Mouse (Mus musculus): Measurements from ENCODE around the gene Sar1a. TPM values are rescaled to one million over a fixed set of nuclear protein-coding genes. Genes with fewer than 3 reads are reported as not detected.

Gene Sar1a
- polyA plus RNA-seq (2014; fragmentation: Nextera tagmentation; extraction: Ambion mirVana), result 209 and 237 TPM in 2 replicates

DNA sequence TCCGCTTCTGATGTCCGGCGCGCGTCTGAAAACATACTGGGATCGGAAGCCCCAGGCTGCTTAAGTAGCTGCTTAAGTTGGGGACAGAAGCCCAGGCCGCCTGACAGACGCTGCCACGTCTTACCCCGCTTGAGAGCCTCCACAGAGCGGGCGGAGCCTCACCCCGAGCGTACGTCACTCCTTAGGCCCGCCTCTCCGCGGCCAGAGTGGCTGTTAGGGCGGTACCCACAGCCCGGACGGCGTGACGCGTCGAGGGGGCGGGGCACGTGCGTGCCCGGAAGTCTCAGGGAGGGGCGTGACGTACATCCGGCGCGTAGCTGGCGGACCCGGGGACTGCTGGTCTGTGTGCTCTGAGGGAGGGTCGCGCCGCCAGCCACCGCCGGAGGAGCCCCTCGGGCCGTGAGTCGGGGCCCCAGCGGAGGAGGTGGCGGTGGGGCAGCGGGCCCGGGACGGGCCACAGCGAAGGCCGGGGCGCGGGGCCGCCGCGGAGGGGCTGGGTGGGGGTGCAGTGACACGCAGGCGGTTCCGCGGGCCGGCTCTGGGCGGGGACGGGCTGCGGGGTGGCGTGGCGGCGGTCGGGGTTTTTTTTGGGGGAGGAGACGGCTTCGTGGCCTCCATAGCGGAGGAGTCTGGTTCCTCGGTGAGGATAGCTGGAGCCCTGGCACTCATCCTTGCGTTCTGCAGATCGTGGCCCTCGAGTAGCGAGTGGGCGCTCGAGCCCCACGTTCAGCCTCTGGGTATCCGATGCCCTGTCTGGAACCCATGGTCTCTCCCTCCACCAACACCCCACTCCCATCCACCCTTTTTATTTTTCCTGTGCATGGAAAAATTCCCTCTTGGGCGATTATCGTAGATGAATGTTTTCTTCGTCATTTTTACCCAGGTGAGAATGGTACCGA is at the start of gene Sar1a:
Gene Sar1a (plus strand): TSS at position 285 of the 899 bp plus-strand sequence.
- Histone ChIP-seq H3K36me3 (ENCODE audit: control insufficient read depth, insufficient read depth, low read length) (peaks cover 21% of the 10 kb centered on the region), H3K4me3 (ENCODE audit: low read depth, low read length) (peak within 1 kb of the TSS; percentile 88), H3K9ac (ENCODE audit: low read length) (peak within 1 kb of the TSS; percentile 89), H3K9me3 (ENCODE audit: control insufficient read depth, low read length) (no peaks in the 10 kb centered on the region), H3K27ac (ENCODE audit: low read depth) (peak within 1 kb of the TSS; percentile 81), H3K27me3 (replicated peaks; ENCODE audit: control insufficient read depth, insufficient read depth, low read length) (no peaks in the 10 kb centered on the region), H3K4me1 (replicated peaks; ENCODE audit: control insufficient read depth, insufficient read depth, low read length) (no peaks in the 10 kb centered on the region; the same call in 1 of the 2 replicates), H3K4me2 (ENCODE audit: low read length) (peak within 1 kb of the TSS; percentile 72)
- DNase-seq (ENCODE audit: low spot score) (peak; percentile 99), ATAC-seq (replicated peaks; ENCODE audit: low FRiP score, low TSS enrichment, low read depth) (peak; percentile 99)
- under 1% methylated on average over 77 of the region's 84 CpGs for WGBS

DNA sequence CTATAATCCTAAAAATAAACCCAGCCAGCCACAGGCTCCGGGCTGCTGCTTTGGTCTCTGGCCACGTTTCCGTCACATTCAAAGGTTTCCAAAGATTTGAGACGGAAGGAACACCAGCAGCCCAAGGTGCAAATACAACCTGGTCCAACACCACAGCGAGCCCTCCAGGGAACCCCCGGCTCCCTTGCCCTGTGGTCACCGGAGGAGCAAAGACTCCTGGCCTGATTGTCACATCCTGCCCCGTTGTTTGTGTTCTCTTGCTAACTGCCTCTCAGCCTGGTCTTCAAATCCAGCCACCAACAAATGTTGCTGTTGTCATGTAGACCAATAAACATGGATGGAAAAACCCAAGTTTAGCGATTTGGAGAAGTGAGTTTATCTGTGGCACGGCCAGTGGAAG is 47.7 kb upstream of the Sar1a start:
- Histone ChIP-seq H3K27me3 (replicated peaks; ENCODE audit: control insufficient read depth, insufficient read depth, low read length) (no peaks in the 10 kb centered on the region), H3K36me3 (ENCODE audit: control insufficient read depth, insufficient read depth, low read length) (no peaks in the 10 kb centered on the region), H3K4me1 (replicated peaks; ENCODE audit: control insufficient read depth, insufficient read depth, low read length) (no peaks in the 10 kb centered on the region), H3K9me3 (ENCODE audit: control insufficient read depth, low read length) (no peaks in the 10 kb centered on the region), H3K4me2 (ENCODE audit: low read length) (no peak overlapping the region), H3K9ac (ENCODE audit: low read length) (no peak overlapping the region), H3K27ac (ENCODE audit: low read depth) (no peak overlapping the region), H3K4me3 (ENCODE audit: low read depth, low read length) (no peak overlapping the region)
- WGBS, result 69% methylated on average over 10 of the region's 10 CpGs
- DNase-seq (ENCODE audit: low spot score) (no peak), ATAC-seq (replicated peaks; ENCODE audit: low FRiP score, low TSS enrichment, low read depth) (no peak)

DNA sequence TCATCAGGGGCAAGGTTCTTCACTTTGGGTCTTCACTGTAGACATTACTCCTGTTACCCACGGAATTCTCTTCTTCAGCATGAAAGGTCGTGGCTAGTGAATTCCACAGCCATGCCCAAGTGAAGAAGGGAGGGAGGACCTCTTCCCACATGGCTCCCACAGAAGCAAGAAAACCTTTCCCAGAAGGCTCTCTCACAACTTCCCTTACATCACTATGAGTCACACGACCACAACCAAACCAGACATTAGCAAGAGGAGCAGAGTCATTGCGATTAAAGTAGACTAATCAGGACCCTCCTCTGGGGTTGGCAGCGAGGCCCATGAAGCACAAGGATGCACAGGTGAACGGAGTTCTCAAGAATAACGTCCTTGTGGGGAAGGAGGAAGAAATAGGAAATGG is 43.0 kb upstream of the Sar1a start:
- H3K4me2 ChIP-seq (ENCODE audit: low read length), result no peak overlapping the region
- no peaks in the 10 kb centered on the region for H3K9me3 ChIP-seq (ENCODE audit: control insufficient read depth, low read length)
- no peaks in the 10 kb centered on the region for H3K27me3 ChIP-seq (replicated peaks; ENCODE audit: control insufficient read depth, insufficient read depth, low read length)
- no peaks in the 10 kb centered on the region for H3K4me1 ChIP-seq (replicated peaks; ENCODE audit: control insufficient read depth, insufficient read depth, low read length)
- no peak overlapping the region for H3K4me3 ChIP-seq (ENCODE audit: low read depth, low read length)
- WGBS, result 76% methylated on average over 7 of the region's 7 CpGs
- H3K36me3 ChIP-seq (ENCODE audit: control insufficient read depth, insufficient read depth, low read length), result no peaks in the 10 kb centered on the region
- no peak overlapping the region for H3K9ac ChIP-seq (ENCODE audit: low read length)
- DNase-seq (ENCODE audit: low spot score) (no peak), ATAC-seq (replicated peaks; ENCODE audit: low FRiP score, low TSS enrichment, low read depth) (no peak)
- H3K27ac ChIP-seq (ENCODE audit: low read depth), result no peak overlapping the region

DNA sequence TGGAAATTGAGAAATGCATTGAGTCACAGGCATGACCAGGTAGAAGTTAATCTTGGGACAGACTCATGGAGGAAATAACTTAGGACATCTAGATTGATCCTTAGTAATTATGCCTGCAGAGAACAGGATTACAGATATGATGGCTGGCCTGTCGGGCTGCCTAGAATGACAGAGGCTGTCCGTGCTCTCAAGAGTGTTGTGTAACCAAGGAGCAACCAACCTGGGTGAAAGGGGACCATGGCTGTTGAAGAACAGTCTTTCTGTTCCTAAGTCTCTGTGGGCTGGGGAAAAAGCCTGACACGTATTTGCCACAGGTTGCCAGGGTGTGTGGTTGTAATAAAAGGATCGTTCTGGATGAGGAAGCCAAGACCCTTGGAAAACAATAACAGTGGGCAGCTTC is 39.7 kb upstream of the Sar1a start:
- H3K27me3 ChIP-seq (replicated peaks; ENCODE audit: control insufficient read depth, insufficient read depth, low read length), result no peaks in the 10 kb centered on the region
- no peak for DNase-seq (ENCODE audit: low spot score)
- no peak overlapping the region for H3K4me2 ChIP-seq (ENCODE audit: low read length)
- H3K4me1 ChIP-seq (replicated peaks; ENCODE audit: control insufficient read depth, insufficient read depth, low read length), result no peaks in the 10 kb centered on the region
- no peak overlapping the region for H3K9ac ChIP-seq (ENCODE audit: low read length)
- H3K36me3 ChIP-seq (ENCODE audit: control insufficient read depth, insufficient read depth, low read length), result no peaks in the 10 kb centered on the region
- no peak overlapping the region for H3K27ac ChIP-seq (ENCODE audit: low read depth)
- H3K4me3 ChIP-seq (ENCODE audit: low read depth, low read length), result no peak overlapping the region
- no peak for ATAC-seq (replicated peaks; ENCODE audit: low FRiP score, low TSS enrichment, low read depth)
- H3K9me3 ChIP-seq (ENCODE audit: control insufficient read depth, low read length), result no peaks in the 10 kb centered on the region
- 62% methylated on average over 4 of the region's 4 CpGs for WGBS

DNA sequence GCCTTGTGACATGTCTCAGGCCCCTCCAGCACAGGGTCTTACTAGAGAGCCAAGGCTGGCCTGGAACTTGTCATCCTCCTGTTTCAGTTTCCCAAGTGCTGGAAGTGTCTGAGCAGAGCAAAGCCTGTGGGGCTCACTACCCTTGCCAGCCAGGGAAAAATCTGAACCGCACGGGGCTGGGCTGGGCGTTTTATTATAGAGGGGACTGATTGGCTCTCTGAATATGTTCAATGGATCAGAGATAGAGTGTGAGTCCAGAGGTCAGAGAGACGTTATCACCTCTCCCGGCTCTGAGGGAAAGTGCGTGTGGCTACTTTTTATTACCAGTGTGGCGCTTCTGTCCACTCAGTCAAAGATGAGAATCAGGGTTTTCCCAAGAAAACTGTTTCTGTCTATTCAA is 33.5 kb upstream of the Sar1a start:
- WGBS, result 34% methylated on average over 7 of the region's 7 CpGs
- ATAC-seq (replicated peaks; ENCODE audit: low FRiP score, low TSS enrichment, low read depth), result 0 out of 2 replicates have a peak, but pooled peaks have one; percentile 14

DNA sequence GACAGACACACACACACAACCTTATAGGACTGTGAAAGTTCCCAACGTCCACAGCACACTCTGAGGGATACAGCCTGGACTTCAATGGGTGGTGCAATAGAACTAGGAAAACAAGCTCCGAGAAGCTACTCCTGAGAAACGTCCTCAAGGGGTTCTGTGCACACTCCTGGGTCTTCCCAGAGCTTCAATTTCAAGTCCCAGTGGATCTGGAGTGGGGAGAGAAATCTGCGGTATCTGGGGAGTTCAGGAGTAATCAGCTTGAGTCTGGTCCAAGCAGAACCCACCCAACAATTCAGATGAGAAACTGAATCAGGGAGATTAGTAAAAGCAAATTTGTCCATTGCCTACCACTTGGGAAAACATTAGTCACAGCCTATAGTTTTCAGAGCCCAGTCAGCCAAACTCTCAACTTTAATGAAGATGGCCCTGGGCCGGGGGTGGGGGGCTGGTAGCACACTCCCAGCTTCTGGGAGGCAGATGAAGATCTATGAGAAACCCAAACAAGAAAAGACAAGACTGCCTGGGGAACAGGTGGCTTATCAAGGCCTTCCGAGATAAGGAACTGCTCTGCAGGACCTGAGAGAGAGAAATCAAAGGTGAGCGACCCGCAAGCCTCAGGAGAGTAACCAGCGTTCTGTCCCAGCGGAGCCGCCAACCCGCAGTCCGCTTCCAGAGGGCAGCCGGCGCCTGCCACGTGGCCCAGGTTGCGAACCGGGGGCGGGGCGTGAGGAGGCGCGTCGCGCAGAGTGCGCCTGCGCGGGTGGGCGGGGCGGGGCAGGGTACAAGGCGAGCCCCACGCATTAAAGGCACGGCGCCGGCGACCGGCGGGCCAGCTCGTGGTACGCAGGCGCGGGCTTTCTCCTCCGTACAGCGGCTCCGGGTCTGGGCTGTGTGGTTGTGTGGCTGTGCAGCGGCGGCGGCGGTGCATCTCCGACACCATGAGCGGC is 32.0 kb upstream of the Sar1a start, which contains the start of gene Ppa1:
Gene Ppa1 (plus strand): TSS at position 763 of the 947 bp plus-strand sequence.
- peak; percentile 91 for DNase-seq (ENCODE audit: low spot score)
- H3K9ac ChIP-seq (ENCODE audit: low read length), result peak within 1 kb of the TSS; percentile 82
- WGBS, result 3% methylated on average over 50 of the region's 50 CpGs
- peaks cover 9% of the 10 kb centered on the region for H3K4me1 ChIP-seq (replicated peaks; ENCODE audit: control insufficient read depth, insufficient read depth, low read length)
- peak within 1 kb of the TSS; percentile 70 for H3K4me2 ChIP-seq (ENCODE audit: low read length)
- peaks cover 6% of the 10 kb centered on the region for H3K36me3 ChIP-seq (ENCODE audit: control insufficient read depth, insufficient read depth, low read length)
- peak within 1 kb of the TSS; percentile 69 for H3K27ac ChIP-seq (ENCODE audit: low read depth)
- H3K27me3 ChIP-seq (replicated peaks; ENCODE audit: control insufficient read depth, insufficient read depth, low read length), result no peaks in the 10 kb centered on the region
- peak; percentile 92 for ATAC-seq (replicated peaks; ENCODE audit: low FRiP score, low TSS enrichment, low read depth)
- H3K9me3 ChIP-seq (ENCODE audit: control insufficient read depth, low read length), result no peaks in the 10 kb centered on the region
- H3K4me3 ChIP-seq (ENCODE audit: low read depth, low read length), result peak within 1 kb of the TSS; percentile 82

More for the DNA sequence above, 33.5 kb upstream of the Sar1a start:
- no peak overlapping the region for H3K4me2 ChIP-seq (ENCODE audit: low read length)
- H3K36me3 ChIP-seq (ENCODE audit: control insufficient read depth, insufficient read depth, low read length), result no peaks in the 10 kb centered on the region; the same call in 1 of the 2 replicates
- peak; percentile 57 for DNase-seq (ENCODE audit: low spot score)
- H3K9me3 ChIP-seq (ENCODE audit: control insufficient read depth, low read length), result no peaks in the 10 kb centered on the region
- H3K27me3 ChIP-seq (replicated peaks; ENCODE audit: control insufficient read depth, insufficient read depth, low read length), result no peaks in the 10 kb centered on the region
- H3K9ac ChIP-seq (ENCODE audit: low read length), result no peak overlapping the region
- peaks cover 9% of the 10 kb centered on the region for H3K4me1 ChIP-seq (replicated peaks; ENCODE audit: control insufficient read depth, insufficient read depth, low read length)
- no peak overlapping the region for H3K4me3 ChIP-seq (ENCODE audit: low read depth, low read length)
- H3K27ac ChIP-seq (ENCODE audit: low read depth), result no peak overlapping the region

DNA sequence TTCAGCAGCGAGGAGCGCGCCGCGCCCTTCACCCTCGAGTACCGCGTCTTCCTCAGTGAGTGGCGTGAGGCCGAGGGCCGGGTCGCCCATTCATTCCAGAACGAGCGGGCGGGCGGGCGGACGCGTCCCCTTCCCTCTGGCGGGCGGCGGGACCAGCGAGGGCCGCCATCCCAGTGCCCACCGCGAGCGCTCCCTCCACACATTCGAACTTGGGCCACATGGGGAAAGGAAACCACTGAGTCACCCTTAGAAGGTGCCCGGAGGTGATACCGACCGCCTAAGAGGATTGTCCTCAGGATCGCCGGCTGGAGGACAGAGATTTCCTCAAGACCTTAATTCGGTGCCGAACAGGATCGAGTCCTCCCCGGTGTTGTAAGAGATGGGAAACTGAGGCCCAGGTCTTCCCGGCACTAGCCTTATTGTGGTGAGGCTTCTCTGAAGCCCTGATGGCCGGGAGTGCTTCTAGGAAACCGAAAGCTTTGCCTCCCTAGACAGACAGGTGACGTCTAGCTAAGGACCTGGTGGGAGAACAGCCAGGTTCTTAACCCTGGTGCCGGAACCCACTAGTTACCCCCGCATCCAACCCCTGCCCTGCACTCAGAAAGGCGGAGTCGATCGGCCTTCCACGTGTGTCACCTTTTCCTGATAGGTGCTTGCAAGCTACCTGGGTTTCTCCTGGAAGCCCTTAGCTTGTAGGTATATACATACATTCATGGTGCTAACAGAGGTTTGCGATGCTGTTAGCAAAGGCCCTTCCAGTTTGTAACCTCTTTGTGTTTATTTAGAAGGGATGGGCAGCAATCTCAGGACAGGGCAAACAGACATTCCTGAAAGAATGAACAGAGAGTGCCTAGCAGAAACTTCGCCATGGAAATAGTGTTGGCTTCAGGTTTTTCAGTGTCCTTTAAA is 31.1 kb upstream of the Sar1a start:
- H3K4me3 ChIP-seq (ENCODE audit: low read depth, low read length), result peak overlapping the region; percentile 82
- peak overlapping the region; percentile 70 for H3K4me2 ChIP-seq (ENCODE audit: low read length)
- H3K4me1 ChIP-seq (replicated peaks; ENCODE audit: control insufficient read depth, insufficient read depth, low read length), result peaks cover 9% of the 10 kb centered on the region
- H3K27me3 ChIP-seq (replicated peaks; ENCODE audit: control insufficient read depth, insufficient read depth, low read length), result no peaks in the 10 kb centered on the region
- ATAC-seq (replicated peaks; ENCODE audit: low FRiP score, low TSS enrichment, low read depth), result peak; percentile 12
- H3K9ac ChIP-seq (ENCODE audit: low read length), result peak overlapping the region; percentile 82
- H3K36me3 ChIP-seq (ENCODE audit: control insufficient read depth, insufficient read depth, low read length), result peaks cover 6% of the 10 kb centered on the region
- no peaks in the 10 kb centered on the region for H3K9me3 ChIP-seq (ENCODE audit: control insufficient read depth, low read length)
- under 1% methylated on average over 46 of the region's 49 CpGs for WGBS
- H3K27ac ChIP-seq (ENCODE audit: low read depth), result peak overlapping the region; percentile 69
- peak; percentile 56 for DNase-seq (ENCODE audit: low spot score)
